Mouse (Mus musculus): Measurements from ENCODE around the gene Ptges3. TPM values are rescaled to one million over a fixed set of nuclear protein-coding genes. Genes with fewer than 3 reads are reported as not detected.

The Ptges3 gene
- polyA plus RNA-seq, 1 experiment from 2014 or later = 377 TPM

DNA sequence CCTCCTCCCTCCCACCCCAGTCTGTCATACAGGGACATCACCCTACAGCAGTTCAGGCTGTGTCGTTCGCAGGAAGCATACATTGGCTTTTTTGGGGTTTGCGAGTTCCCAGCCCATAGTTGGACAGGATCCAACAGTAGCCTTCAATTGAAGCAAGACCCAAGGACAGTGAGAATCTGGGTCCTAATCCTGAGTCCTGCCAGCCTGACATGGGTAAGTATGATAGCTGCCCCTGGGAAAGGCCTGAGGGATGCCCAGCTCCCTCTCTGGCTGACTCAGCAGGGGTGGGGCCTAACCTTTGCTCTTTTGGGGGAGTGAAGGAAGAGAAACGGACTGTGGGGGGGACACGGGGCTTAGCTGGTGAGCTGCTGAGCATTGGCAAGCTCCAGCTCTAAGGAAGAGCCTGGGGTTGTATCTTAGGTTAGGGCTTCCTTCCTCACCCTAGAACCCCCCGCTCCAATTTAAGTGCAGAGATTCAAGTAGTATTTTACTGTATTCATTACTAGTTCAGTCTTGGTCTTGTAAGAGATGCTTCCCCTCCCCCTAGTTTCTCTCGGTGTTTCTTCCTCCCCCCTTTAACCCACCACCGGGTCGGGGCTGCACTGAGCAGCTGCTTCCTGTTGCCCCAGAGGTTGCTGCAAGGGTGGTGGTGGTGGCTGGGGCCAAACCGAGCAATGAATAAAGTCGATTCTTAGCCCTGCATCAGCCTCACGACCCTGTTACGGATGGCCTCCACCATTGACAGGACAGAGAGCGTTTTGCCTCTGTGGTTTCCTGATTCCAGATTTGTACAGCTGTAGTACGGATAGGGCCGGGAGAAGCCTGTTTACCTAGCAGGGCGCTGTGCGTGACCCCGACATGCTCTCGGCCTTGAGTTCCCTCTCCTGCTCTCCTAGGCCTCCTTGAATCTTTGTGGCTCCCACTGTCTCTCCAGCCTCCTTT is 33.1 kb downstream of the Ptges3 start, which contains the start of gene Baz2a:
Baz2a (plus strand) TSS at position 14 of the 942 bp plus-strand sequence.
- Histone ChIP-seq H3K27ac (ENCODE audit: low read depth, low read length) (peak within 1 kb of the TSS; percentile 97), H3K9ac (ENCODE audit: low read depth, low read length) (peak within 1 kb of the TSS; percentile 90), H3K27me3 (ENCODE audit: control insufficient read depth, insufficient read depth, low read length) (no peaks in the 10 kb centered on the region), H3K4me2 (peak within 1 kb of the TSS; percentile 95), H3K4me1 (ENCODE audit: control insufficient read depth, insufficient read depth, low read length) (peaks cover 33% of the 10 kb centered on the region), H3K4me3 (ENCODE audit: low read depth, low read length) (peak within 1 kb of the TSS; percentile 90), H3K36me3 (ENCODE audit: control insufficient read depth, insufficient read depth, low read length) (peaks cover 25% of the 10 kb centered on the region), H3K9me3 (replicated peaks; ENCODE audit: control insufficient read depth, low read length) (no peaks in the 10 kb centered on the region)
- peak; percentile 73 for ATAC-seq (replicated peaks; ENCODE audit: insufficient number of reproducible peaks, low FRiP score, low TSS enrichment)
- 1% methylated on average over 20 of the region's 20 CpGs for WGBS (ENCODE audit: insufficient replicate concordance)

DNA sequence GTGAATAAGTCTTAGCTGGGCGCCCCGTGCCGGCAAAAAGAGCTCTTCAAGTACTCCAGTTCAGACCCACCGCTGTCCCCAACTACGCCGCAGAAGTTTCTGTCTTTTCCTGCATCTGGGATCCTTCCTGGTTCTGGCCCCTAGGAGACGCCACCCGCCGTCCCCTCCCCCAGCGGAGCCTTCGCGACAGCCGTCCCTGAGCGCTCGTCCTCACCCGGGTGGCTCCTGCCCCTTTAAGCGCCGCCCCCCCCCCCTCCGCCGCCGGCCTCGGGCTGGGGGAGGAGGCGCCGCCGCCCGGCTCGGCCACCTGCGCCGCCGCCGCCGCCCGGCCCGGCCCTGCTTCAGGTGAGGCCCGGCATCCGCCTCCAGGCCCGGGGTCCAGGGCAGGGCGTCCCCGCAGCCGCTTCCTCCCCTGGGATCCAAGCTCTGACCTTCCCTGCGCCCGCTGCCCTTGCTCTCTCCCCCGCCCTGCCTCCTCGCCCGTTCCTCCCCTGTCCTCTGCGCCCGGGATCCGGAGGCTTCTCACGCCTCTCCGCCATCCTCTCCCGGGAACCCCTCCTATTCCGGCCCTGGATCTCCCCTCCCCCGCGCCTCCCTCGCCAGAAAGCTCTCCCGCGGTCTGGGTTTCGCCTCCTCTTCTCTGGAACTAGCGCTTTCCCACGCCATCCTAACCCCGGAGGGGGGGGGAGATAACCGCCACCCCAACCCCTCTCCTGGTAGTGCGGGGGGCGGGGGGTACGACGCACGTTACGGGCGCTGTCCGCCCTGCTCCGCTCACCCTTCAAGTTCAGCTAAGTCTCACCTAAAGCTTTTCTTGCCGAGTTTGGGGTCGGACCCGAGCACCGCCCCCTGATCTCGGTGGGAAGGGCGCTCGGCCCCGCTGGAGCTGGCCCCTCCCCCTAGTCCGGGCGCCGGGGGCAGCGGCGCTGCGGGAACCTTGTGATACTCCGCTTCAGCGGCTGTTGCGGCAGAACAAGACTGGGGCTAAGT is 34.0 kb downstream of the Ptges3 start:
- Histone ChIP-seq H3K4me2 (peak overlapping the region; percentile 95), H3K36me3 (ENCODE audit: control insufficient read depth, insufficient read depth, low read length) (peaks cover 18% of the 10 kb centered on the region), H3K9me3 (replicated peaks; ENCODE audit: control insufficient read depth, low read length) (no peaks in the 10 kb centered on the region), H3K27me3 (ENCODE audit: control insufficient read depth, insufficient read depth, low read length) (no peaks in the 10 kb centered on the region), H3K4me1 (ENCODE audit: control insufficient read depth, insufficient read depth, low read length) (peaks cover 33% of the 10 kb centered on the region), H3K4me3 (ENCODE audit: low read depth, low read length) (peak overlapping the region; percentile 90), H3K27ac (ENCODE audit: low read depth, low read length) (peak overlapping the region; percentile 97), H3K9ac (ENCODE audit: low read depth, low read length) (peak overlapping the region; percentile 90)
- peak; percentile 47 for ATAC-seq (replicated peaks; ENCODE audit: insufficient number of reproducible peaks, low FRiP score, low TSS enrichment)
- 1% methylated on average over 82 of the region's 88 CpGs for WGBS (ENCODE audit: insufficient replicate concordance)

GRCm38 (mm10) chr10:128093496-128094294 is 34.9 kb downstream of the Ptges3 start:
- Histone ChIP-seq H3K4me3 (ENCODE audit: low read depth, low read length) (peak overlapping the region; percentile 90), H3K9ac (ENCODE audit: low read depth, low read length) (peak overlapping the region; percentile 90), H3K4me1 (ENCODE audit: control insufficient read depth, insufficient read depth, low read length) (peaks cover 40% of the 10 kb centered on the region), H3K4me2 (peak overlapping the region; percentile 95), H3K9me3 (replicated peaks; ENCODE audit: control insufficient read depth, low read length) (no peaks in the 10 kb centered on the region), H3K27ac (ENCODE audit: low read depth, low read length) (peak overlapping the region; percentile 97), H3K36me3 (ENCODE audit: control insufficient read depth, insufficient read depth, low read length) (peaks cover 10% of the 10 kb centered on the region), H3K27me3 (ENCODE audit: control insufficient read depth, insufficient read depth, low read length) (no peaks in the 10 kb centered on the region)
- no peak for ATAC-seq (replicated peaks; ENCODE audit: insufficient number of reproducible peaks, low FRiP score, low TSS enrichment)
- 26% methylated on average over 13 of the region's 13 CpGs for WGBS (ENCODE audit: insufficient replicate concordance)

DNA sequence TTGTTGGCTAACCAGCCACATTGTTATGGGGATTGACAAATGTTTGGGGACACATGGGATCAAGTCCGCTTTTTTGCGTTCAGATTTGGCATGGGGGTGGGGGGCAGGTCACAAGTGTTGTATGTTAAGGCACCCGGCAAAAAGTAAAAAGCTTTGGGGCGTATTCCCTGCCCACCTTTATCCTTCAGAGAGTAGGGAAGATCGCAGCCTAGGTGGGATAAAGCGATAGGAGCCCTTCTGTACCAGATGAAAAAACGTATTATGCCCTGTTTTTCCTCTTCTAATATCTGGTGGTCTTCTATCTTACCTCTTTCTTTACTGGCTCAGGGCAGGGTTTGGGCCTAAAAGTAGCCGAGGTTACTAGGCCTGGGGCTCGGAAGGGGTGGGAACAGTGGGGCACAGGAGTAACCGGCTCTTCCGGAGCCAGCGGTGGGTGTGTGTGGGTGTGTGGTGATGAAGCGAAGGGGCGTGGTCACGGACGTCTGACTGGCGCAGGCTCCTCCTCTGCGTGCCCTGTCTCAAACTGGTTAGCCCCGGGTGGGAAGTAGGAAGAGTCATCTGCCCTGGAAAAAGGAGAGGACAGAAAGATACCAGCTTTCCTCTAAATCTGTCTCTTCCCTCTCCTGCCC is 35.7 kb downstream of the Ptges3 start:
- H3K27ac ChIP-seq (ENCODE audit: low read depth, low read length) = peak overlapping the region; percentile 62
- H3K4me3 ChIP-seq (ENCODE audit: low read depth, low read length) = peak overlapping the region; percentile 90
- H3K9me3 ChIP-seq (replicated peaks; ENCODE audit: control insufficient read depth, low read length) = no peaks in the 10 kb centered on the region
- H3K27me3 ChIP-seq (ENCODE audit: control insufficient read depth, insufficient read depth, low read length) = no peaks in the 10 kb centered on the region
- peak; percentile 68 for ATAC-seq (replicated peaks; ENCODE audit: insufficient number of reproducible peaks, low FRiP score, low TSS enrichment)
- H3K4me1 ChIP-seq (ENCODE audit: control insufficient read depth, insufficient read depth, low read length) = peaks cover 40% of the 10 kb centered on the region
- WGBS (ENCODE audit: insufficient replicate concordance) = 12% methylated on average over 19 of the region's 19 CpGs
- H3K4me2 ChIP-seq = peak overlapping the region; percentile 95
- H3K36me3 ChIP-seq (ENCODE audit: control insufficient read depth, insufficient read depth, low read length) = peaks cover 7% of the 10 kb centered on the region
- H3K9ac ChIP-seq (ENCODE audit: low read depth, low read length) = peak overlapping the region; percentile 90

DNA sequence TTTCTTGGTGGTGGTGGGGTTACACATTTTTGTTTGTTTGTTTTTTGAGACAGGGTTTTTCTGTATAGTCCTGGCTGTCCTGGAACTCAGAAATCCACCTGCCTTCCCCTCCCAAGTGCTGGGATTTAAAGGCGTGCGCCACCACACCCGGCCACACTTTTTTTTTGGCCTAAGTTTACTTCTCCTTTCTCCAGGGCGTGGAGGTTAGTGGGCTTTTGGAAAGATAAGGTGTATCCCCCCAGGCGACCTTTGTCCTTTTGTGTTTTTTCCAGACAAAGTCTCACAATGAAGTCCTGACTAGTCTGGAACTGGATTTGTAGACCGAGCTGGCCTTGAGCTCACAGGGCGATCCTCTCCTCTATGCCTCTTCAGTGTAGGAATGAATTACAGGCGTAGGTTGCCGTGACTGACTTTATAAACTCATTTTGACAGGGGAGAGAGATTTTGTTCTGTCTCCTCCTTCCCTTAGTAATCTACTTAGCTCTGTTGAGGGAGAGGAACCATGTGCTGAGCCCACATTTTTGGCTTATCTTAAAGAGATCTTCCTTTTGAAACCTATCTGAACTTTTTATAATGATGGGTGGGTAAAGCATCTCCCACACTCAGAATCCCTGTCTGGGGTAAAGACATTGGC is 36.4 kb downstream of the Ptges3 start:
- no peaks in the 10 kb centered on the region for H3K27me3 ChIP-seq (ENCODE audit: control insufficient read depth, insufficient read depth, low read length)
- 0 out of 2 replicates have a peak overlapping the region, but pooled peaks have one; percentile 62 for H3K27ac ChIP-seq (ENCODE audit: low read depth, low read length)
- peak overlapping the region; percentile 95 for H3K4me2 ChIP-seq
- H3K9me3 ChIP-seq (replicated peaks; ENCODE audit: control insufficient read depth, low read length) = no peaks in the 10 kb centered on the region
- no peak for ATAC-seq (replicated peaks; ENCODE audit: insufficient number of reproducible peaks, low FRiP score, low TSS enrichment)
- peaks cover 40% of the 10 kb centered on the region for H3K4me1 ChIP-seq (ENCODE audit: control insufficient read depth, insufficient read depth, low read length)
- H3K9ac ChIP-seq (ENCODE audit: low read depth, low read length) = peak overlapping the region; percentile 90; the same call in 1 of the 2 replicates
- H3K36me3 ChIP-seq (ENCODE audit: control insufficient read depth, insufficient read depth, low read length) = peaks cover under 1% of the 10 kb centered on the region; the same call in 1 of the 2 replicates
- WGBS (ENCODE audit: insufficient replicate concordance) = 32% methylated on average over 9 of the region's 9 CpGs
- peak overlapping the region; percentile 90 for H3K4me3 ChIP-seq (ENCODE audit: low read depth, low read length)

GRCm38 (mm10) chr10:128096313-128096692 is 37.5 kb downstream of the Ptges3 start:
- Histone ChIP-seq H3K9me3 (replicated peaks; ENCODE audit: control insufficient read depth, low read length) (no peaks in the 10 kb centered on the region), H3K9ac (ENCODE audit: low read depth, low read length) (peak overlapping the region; percentile 6; the same call in 1 of the 2 replicates), H3K4me1 (ENCODE audit: control insufficient read depth, insufficient read depth, low read length) (peaks cover 37% of the 10 kb centered on the region), H3K27me3 (ENCODE audit: control insufficient read depth, insufficient read depth, low read length) (no peaks in the 10 kb centered on the region), H3K27ac (ENCODE audit: low read depth, low read length) (no peak overlapping the region), H3K4me3 (ENCODE audit: low read depth, low read length) (peak overlapping the region; percentile 63), H3K4me2 (peak overlapping the region; percentile 91), H3K36me3 (ENCODE audit: control insufficient read depth, insufficient read depth, low read length) (no peaks in the 10 kb centered on the region; the same call in 1 of the 2 replicates)
- no peak for ATAC-seq (replicated peaks; ENCODE audit: insufficient number of reproducible peaks, low FRiP score, low TSS enrichment)
- 26% methylated on average over 4 of the region's 4 CpGs for WGBS (ENCODE audit: insufficient replicate concordance)

All from heart, embryonic 11.5 days (tissue).